Mouse (Mus musculus) adrenal gland, postnatal 25 days (tissue): Measurements from ENCODE around the gene Ndrg3. TPM values are rescaled to one million over a fixed set of nuclear protein-coding genes. Genes with fewer than 3 reads are reported as not detected.

Experiments
- DNase-seq: peaks from one replicate; pipeline ENCODE4 v3.0.0; 2021; ENCODE audit warnings: mixed read lengths
- long read RNA-seq: library from polyadenylated mRNA; stranded (forward); transcript quantifications from one replicate; pipeline ENCODE4 v2.0.0, GENCODE M21; 2021
- total RNA-seq: library from RNA; stranded (reverse); gene quantifications from 2 replicates; pipeline ENCODE4 v1.2.3, GENCODE M21; 2021

The Ndrg3 gene
- total RNA-seq = 49.6 and 55.3 TPM in 2 replicates
- long read RNA-seq, transcript Ndrg3-202 (16 exons, 2,586 nt) = major isoform, 54 of 88 reads
- long read RNA-seq, transcript Ndrg3-201 (17 exons, 2,612 nt) = minor isoform, 11 of 88 reads
- long read RNA-seq, partial matches to known transcripts = 10 of 88 reads
- long read RNA-seq, other reads (novel, unspliced or antisense) = 12 of 88 reads

DNA sequence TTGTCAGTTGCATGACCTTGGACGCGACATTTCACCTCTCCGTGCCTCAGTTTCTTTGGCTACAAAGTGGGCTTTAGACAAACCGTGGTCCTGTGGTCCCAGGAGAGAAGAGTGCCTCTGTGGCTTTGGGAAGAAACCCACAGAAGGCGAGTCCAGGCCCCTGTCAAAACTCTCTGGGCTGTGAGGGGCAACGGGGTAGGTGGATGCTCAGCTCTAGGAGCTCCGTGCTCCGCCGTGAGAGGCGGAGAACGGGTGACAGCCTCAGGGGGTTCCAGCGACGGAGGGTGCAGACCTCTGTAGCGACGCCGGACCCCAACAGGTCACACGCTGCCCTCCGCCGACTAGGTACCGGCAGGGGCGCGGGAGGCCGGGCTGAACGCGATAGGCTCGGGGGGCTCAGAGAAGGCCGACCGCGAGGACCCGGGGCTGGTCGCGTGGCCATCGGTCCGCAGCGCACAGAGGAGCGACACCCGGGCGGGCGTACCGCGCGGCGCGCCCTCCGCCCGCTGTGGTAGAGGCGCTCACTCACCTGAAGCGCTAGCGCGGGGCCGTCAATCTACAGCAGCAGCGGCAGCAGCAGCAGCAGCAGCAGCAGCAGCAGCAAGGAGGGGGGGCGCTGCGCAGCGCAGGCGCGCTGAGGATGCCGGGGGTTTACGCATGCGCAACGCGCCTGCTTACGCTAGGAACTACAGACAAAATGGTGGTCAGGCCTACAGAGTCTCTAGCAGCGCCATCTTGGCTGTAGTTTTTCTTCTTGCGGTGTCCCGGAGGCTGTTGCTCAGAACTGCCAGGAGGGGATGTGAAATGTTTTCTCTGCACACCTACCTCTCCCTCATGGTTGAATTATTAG lies at the start of gene Ndrg3:
Ndrg3 (minus strand) TSS at position 587 of the 850 bp plus-strand sequence.
- peak; percentile 95 for DNase-seq

DNA sequence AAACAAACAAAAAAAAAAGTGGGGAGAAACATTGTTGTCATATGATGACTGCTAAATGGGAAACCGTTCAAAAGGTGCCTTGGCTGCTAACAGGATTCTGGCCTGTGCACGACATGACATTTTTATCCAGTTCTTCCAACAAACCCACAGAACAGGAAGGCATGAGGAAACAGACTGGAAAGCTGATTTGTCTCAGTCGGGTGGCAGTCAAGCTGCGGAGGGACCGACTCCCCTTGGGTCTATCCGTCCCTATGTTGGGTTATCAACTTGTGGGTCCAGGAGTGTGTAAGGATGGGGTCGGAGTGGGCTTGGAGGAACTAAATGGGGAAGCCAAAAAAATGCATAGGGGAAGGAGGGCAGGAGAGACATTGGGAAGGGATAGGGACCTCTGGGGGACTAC lies 49.6 kb upstream of the Ndrg3 start:
- DNase-seq = no peak

DNA sequence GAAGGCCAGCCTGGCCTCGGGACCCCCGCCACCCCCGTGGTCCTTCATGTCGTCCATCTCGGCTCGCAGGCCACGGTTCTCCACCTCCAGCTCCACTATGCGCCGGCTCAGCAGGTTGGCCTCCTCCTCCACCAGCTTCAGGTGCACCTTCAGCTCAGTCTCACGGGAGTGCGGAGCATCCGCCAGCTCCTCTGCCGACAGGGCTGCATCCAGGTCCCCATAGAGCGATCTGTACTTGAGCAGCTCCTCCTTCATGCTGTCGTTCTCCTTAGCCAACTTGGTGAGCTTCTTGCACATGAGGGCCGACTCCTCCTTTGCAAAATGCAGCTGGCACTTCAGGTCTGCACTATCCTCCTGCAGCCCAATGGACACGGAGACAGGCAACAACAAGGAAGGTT lies 48.8 kb upstream of the Ndrg3 start:
- no peak for DNase-seq

DNA sequence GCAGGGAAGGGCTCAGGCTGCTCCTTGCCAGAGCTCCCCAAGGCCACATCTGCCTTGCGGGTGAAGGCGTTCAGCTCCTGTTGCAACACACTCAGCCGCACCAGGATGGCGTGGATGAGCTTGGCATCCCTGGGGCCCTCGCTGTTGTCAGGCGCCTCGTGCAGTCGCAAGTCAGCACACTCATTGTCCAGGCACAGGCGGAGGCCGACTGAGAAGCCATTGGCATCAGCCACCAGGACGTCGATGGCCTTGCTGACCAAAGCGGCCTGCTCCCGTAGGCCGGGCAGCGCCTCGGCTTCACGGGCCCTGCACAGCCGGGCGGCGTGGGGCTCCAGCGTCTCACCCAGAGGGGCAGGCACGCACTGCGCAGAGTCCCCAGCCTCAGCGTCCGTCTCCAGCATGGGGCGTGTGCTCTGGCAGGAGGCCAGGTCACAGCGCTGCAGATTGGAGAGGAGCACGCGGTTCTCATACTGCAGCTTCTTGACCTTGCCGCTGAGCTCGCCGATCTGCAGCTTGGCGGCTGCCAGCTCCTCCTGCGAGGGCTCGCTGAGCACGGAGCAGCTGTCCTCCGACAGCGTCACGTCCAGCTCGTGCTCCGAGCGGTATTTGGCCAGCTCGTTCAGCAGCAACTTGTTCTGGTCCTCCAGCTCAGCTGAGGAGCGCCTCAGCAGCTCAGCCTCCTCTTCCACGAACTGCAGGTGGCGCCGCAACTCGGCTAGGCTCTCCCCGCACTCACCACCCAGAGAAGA lies 48.2 kb upstream of the Ndrg3 start:
- DNase-seq = peak; percentile 50

DNA sequence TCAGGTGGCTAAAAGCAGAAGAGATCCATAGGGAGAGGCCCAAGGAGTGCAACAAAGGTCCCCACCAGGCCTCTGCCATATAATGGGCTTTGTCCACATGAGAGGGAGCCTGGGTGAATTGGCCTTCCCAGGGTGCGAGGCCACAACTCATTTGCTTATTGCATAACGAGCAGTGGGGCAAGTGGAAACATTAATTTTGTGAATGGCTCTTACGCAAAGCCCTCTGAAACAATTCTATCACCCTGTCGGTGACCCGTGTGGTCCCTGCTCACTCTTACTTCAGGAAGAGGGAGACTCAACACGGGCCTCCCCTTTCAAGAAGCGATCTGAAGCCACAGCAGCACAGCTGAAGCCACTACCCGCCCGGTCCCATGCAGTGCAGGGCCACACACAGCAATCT lies 45.4 kb upstream of the Ndrg3 start:
- no peak for DNase-seq

DNA sequence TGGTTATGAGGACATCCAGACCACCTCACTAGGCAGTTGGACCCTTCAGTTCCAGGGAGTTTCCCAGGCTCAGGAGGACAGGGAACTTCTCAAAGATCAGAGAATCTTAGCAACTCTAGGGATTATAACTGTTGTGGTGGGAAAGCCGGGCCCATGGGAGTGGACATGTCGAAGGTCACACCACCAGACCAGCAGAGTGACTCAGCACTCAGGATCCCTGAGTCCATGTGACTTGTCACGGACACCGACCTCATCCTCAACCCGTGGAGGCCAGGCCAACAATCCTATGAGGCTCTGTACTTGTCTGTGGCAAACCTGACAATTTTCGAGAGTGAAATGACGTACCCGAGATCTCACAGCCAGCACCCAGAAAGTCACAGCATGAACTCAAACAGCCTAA lies 44.5 kb upstream of the Ndrg3 start:
- peak; percentile 61 for DNase-seq

DNA sequence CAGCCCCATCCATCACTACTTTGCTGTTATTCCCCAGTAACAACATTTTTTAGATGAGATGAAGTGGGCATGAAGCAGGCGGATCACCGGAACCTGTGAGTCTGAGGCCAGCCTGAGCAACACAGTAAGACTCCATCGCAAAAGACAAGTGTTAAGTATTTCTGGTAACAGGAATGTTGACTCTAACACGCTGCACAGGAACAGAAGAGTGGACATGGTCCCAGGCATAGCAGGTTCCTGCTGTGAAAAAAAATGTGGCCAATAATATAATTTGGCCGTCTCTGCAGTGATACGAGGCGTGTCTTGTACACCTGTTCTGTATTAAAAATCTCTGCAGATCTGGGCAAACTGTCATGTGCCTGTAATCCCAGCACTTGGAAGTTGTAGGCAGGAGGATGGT lies 43.5 kb upstream of the Ndrg3 start:
- DNase-seq = no peak

DNA sequence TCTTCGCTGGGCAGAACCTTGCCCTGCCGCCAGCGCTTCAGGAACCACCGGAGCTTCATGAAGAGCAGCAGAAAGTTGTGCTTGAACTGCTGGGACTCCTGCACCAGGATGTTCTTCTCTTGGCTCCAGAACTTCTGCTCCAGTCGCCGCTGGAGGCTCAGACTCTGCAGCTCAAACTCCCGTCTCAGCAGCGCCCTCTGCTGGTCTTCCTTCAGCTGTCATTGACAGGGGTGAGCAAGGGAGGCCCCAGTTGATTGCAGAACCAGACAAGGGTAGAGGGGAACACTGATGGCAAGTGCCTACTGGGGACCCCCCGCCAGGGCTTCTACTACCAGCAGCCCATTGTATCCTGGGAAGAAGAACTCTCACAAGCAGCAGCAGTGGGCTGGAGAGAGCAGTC lies 38.9 kb upstream of the Ndrg3 start:
- DNase-seq = peak; percentile 88

DNA sequence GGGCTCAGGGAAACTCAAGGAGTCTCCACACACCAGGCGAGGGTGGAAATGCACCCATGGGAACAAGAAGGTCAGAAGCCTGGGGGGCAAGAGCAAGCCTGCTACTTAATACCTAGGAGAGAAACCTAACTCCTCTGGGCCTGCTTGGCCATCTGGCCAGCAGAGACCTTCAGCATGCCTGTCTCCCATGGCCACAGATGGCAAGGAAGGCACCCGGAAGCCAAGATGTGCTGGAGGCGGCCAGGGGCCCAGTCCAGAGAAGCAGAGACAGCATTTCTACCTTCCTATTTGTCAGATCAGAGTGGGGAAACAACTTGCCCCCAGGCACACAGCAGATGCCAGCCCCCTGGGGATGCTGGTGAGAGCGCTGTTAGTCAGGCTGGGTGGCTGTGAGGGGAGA lies 36.4 kb upstream of the Ndrg3 start:
- no peak for DNase-seq

DNA sequence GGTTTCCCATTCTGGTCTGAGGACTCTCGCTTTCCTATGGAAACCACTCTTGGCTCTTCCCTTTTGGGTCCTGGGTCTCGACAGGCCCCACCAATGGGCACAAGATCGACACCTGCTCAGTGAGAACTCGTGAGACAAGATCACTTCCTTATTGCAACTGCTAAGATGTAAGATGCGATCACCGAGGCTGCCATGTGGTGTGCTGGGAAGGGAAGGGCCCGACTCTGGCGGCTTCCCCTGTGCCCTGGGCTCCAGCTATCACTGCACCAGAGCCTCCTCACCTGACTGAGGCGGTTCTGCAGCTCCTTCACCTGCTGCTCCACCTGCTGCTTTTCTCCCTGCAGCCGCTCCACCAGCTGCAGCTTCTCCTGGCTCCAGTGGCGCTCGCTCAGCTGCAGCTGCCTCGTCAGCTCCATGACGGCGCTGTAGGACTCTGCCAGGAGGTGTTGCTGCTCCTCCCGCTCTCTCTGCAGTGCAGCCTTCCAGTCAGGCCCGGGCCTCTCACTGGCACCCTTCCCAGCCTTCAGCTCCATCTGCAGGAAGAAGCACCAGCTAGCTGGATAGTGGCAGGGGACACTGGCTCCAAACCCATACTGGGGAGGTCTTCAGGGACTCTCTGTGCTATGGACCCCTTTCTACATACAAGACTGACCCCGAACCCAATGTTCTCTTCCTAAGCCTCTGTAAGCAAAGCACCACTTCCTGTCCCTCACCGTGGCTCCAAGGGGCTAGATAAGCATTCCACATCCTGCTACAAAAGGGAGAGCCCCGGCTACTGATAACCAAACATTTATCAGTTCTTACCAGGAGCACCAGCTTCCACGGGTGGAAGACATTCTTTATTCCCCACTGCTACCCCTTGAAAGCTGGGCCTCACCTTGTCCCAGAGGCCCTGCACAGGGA lies 35.5 kb upstream of the Ndrg3 start:
- no peak for DNase-seq

DNA sequence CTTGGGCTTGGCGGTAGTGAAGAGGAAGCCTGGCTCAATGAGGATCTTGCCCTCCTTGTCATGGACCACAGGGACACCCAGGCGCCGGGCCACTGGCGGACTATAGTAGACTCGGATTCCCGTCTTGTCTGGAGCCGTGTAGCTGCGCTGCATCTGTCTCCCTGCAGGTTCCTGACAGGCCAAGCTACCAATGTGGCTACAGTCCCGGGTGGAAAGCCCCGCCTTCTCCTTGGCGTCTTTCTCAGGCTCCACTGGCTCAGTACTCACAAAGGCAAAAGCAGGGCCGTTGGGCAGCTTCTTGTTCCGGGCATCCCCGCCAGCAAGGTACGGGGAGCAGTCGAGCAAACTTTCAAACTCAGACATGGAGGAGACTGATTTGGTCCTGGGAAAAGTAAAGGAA lies 29.3 kb upstream of the Ndrg3 start:
- DNase-seq = no peak

DNA sequence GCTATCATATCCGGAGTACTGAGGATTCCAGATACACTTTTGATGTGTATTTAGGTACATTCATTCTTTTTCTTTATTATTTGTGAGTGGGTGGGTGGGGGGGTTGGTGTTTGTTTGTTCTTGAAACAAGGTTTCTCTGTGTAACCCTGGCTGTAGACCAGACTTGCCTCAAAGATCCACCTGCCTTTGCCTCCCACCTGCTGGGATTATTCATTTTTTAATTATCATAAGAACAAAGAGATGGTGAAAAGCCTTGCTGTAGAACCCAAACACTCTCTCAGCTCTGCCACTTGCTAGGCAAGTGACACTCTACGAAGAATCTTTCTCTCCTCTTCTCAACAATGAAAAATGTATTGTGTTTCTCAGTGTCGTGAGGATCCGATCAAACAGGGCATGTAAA lies 27.4 kb upstream of the Ndrg3 start:
- no peak for DNase-seq

DNA sequence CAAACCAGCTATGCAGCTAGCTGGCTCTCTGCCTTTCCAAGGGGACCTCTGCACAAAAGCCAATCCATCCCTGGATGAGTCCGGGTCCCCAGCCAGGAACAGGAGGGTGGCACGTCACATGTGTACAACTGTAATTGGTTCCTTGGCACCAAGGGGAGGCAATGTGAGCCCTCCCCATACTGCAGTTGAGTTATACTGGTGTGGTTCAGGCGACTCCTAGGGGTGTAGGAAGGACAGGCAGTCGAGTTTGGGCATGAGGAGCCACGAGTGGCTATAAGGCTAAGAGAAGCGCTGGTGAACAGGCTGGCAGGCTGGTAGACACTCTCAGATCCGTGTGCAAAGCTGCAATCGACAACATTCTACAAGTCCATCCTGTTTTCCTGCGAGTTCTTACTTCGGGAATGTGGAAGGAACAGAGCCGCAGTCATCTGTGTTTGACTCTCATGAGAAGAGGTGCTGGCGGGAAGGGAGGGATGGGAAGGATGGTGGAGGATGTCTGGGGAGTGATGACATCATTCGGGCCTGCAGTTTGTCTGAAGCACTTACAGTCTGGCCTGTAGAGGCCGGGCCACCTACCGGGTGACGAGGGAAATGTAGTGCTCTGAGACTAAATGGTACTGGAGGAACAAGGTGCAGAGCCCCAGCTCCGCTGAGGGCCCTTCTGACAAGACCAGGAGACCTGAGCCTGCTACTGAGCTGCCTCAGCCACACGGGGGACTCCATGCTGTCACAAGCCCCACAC lies 24.8 kb upstream of the Ndrg3 start:
- no peak for DNase-seq

DNA sequence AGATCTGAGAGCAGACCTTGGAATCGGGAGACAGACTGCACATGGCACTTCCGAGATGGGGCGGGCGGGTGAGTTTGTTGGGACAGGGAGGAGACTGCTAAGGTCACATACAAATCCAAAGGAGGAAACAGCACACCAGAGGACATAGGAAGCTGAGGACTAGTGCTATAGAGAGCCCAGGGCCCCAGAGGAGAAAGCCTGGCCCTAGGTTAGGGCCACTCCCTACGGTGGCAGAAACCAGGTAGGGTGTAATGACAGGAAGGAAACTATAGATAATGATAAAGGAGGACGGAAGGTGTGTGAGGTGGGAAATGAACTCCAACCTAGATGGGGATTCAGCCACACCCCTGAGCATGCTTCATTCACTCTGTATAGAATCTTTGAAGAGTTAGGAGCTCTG lies 20.5 kb upstream of the Ndrg3 start:
- no peak for DNase-seq

DNA sequence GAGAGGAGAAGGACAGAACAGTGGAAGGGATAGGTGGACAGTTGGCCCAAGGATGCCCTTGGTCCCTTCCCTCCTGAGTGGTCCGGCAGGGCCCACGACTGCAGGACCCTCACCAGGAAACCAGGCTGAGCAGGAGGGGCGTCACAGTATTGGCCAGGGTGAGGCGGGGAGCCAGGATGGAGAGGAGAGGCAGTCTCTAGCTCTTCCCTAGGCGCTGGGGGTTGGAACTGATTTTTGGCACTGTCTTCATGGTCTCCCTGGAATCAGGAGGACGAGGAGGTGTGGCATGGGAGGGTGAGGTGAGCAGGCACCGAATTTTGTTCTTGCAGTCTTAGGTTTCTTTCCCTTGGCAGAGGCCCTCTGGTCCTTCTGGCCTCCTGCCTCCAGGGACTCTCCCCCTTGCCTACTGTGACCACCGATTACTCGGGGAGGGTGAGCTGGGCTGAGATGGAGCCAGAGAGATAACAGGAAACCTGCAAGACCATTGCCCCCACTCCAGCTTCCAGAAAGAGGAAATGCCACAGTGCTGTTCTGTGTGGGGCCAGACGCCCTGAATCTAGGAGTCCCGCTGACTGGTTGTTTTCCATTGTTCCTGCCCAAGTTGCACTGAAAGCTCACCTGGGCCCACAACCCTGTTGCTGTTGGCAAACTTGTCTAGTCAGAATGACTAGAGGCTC lies 18.9 kb upstream of the Ndrg3 start:
- DNase-seq = no peak

DNA sequence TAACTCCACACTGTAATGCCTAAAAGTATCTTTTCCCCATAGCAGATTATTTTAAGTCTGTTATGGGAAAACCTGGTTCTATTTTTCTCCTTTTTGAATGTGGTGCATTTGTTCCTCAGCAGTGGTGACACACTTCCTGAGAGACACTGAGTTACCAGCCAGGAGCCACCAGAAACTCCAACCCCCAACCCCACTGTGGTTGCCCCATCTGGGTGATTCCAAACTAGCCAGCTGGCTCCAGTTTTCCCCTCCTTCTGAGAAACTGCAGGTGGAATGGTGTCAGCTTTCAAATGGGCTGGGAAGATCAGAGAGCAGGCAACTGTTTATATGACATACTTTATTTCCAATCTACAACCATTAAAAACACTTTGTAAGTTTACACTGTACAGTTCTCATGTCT lies 18.3 kb upstream of the Ndrg3 start:
- no peak for DNase-seq

DNA sequence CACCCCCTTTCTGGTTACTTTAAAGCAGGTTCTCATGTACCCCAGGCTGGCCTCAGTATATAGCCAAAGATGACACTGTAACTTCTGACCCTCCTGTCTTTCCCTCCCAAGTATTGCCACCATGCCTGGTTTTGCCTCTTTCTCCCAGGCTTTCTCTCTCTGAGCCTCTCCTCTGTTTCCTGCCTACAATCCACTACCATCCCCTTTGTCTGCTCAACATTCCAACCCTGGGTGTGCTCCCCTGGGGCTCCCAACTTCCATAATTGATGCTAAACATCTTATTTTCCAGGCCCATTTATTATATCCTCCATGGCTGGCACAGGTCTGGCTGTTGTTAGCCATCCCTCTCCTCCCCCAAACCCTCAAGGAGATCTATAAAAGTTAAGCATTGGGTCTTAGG lies 16.7 kb upstream of the Ndrg3 start:
- DNase-seq = no peak

DNA sequence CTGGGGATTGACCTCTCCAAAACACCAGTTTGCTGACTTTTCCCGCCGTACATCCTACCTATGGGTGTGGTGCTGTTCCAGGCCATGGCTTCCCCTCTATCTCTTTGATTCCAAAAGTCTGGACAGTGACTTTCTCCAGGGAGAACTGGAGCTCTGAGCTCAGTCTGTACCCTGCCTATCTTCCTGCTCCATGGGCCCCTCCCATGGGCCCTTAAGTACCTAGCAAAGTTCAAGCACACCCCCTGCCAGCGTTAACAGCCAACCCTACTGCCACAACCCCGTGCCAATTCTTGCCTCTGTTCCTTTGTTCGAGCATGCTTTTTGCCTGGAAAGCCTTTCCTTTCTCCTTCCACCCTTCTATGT lies 15.4 kb upstream of the Ndrg3 start:
- DNase-seq = no peak

DNA sequence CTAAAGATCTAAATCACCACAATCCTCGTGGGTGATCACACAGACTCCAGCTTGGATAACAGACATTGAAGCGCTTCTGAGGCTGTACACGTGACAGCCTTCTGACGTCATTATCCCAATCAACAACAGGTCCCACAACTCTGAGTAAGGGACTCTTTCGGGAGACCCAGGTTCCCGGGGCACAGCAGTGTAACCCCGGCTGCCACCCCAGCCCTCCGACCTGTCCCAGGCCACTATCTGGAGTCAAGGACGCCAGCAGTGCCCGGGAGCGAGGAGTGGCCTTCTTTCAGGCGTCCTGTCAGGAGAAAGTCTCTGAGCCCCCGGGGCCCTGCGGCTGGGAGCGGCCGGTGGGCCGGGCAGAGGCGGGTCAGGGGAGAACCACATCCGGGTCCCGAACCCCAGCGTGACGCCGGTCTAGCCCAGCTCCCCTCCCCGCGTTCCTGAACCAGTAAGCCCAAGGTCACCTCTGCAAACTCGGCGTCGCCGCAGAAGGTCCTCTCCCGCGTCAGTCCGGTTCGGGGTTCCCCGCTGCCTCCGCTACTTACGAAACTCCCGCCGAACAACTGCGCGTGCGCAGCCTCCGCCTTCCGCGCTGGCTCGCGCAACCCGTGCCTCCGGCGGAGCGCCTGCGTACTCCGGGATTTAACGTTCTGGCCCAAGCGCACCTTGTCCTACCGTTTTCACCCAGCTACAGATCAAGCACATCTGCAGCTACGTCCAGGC lies 14.8 kb upstream of the Ndrg3 start, which contains the start of gene Dsn1:
Dsn1 (minus strand) TSS at position 644 of the 723 bp plus-strand sequence.
- DNase-seq = peak; percentile 94

DNA sequence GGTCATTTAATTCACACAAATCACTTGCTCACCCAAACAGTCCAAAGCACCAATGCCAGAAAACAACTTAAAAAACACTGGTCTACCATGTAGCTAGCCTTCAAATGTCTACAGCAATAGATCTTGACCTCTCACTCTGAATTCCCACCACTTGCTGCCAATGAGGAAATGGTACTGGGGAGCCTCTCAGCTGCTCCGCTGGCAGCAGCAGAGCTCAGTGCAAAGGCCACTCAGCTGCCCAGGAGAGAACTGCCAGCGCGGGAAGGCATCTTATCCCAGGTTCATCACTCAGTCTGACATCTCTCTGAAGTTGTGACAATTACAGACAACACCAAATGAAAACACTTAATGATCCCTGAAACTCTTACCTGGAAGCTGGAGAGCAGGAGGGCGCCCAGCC lies 10.5 kb upstream of the Ndrg3 start:
- no peak for DNase-seq
